Mouse (Mus musculus): ENCODE data around the gene Limd2. TPM values are rescaled to one million over a fixed set of nuclear protein-coding genes. Genes with fewer than 3 reads are reported as not detected.

Gene Limd2
- polyA plus RNA-seq, 1 experiment = 67.7 TPM

DNA sequence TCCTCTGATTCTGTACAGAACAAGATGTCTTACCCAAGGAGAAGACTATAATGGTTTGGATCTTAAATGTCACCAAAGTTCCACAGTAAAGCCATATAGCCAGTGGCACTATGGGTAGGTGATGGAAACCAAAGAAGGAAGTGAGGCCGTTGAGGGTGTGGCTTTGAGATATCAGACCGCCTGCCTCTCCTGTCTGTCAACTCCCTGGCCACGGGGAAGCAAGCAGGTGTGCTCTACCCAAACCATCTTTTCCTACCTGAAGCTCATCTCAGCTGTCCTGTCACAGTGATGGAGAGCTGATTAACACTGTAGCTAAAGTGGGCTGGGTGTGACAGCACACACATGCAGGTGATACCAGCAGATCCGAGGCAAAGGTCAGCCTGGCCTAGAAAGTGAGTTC is 37.6 kb upstream of the Limd2 start:
- TF ChIP-seq CEBPB (IDR thresholded peaks at IDR 0.05; ENCODE audit: low read depth) = no peak
- TF ChIP-seq MAX (IDR thresholded peaks at IDR 0.05) = no peak
- TF ChIP-seq CTCF (IDR thresholded peaks at IDR 0.05; ENCODE audit: control insufficient read depth, insufficient read depth, insufficient read length) = no peak
- no peak for TF ChIP-seq MYOG (IDR thresholded peaks at IDR 0.05; ENCODE audit: control insufficient read depth, extremely low read depth, insufficient read length)
- TF ChIP-seq MYOD1 (IDR thresholded peaks at IDR 0.05; ENCODE audit: control insufficient read depth, insufficient read length, low read depth) = no peak
- no peak for TF ChIP-seq USF1 (IDR thresholded peaks at IDR 0.05; ENCODE audit: low read depth)
- TF ChIP-seq FOSL1 (IDR thresholded peaks at IDR 0.05; ENCODE audit: insufficient read depth, low read length, poor library complexity, severe bottlenecking) = no peak
- no peaks in the 10 kb centered on the region for H3K27me3 ChIP-seq (ENCODE audit: control insufficient read depth, insufficient read depth, insufficient read length)

DNA sequence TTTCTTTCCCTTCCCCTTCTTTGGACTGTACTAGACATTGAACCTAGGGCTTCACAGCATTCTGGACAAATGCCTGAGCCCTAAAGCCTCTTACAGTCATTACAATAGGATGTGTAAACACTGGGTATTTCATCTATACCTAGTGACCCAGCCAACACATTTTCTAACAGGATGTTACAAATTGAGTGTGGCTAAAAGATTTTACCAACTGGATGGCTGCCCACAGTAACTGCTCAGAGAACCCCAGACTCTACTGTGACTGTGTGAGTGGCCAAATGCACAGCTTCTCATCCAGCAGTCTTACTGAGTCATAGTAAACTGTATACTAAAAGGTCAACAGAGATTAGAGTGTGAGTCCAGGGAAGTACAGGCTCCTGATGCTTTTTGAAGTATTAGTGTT is 34.7 kb upstream of the Limd2 start:
- Histone ChIP-seq H3K4me3 (ENCODE audit: insufficient read depth, poor library complexity, severe bottlenecking) (no peak overlapping the region), H3K27me3 (ENCODE audit: control insufficient read depth, insufficient read depth, insufficient read length) (no peaks in the 10 kb centered on the region), H3K79me3 (ENCODE audit: low read depth) (no peaks in the 10 kb centered on the region), H3K79me2 (ENCODE audit: control insufficient read depth, insufficient read depth) (peaks cover 16% of the 10 kb centered on the region), H3ac (ENCODE audit: control insufficient read depth, insufficient read length, low read depth) (no peak overlapping the region), H3K36me3 (ENCODE audit: control insufficient read depth, insufficient read depth) (peaks cover 37% of the 10 kb centered on the region)
- TF ChIP-seq MYOG (IDR thresholded peaks at IDR 0.05; ENCODE audit: control insufficient read depth, extremely low read depth, insufficient read length) = no peak
- no peak for TF ChIP-seq CEBPB (IDR thresholded peaks at IDR 0.05; ENCODE audit: low read depth)
- no peak for TF ChIP-seq CTCF (IDR thresholded peaks at IDR 0.05; ENCODE audit: control insufficient read depth, insufficient read depth, insufficient read length)
- TF ChIP-seq USF1 (IDR thresholded peaks at IDR 0.05; ENCODE audit: low read depth) = no peak

More for the DNA sequence above, 37.6 kb upstream of the Limd2 start:
- no peak overlapping the region for H3ac ChIP-seq (ENCODE audit: control insufficient read depth, insufficient read length, low read depth)
- no peak overlapping the region for H3K4me3 ChIP-seq (ENCODE audit: insufficient read depth, poor library complexity, severe bottlenecking)
- peaks cover 64% of the 10 kb centered on the region for H3K36me3 ChIP-seq (ENCODE audit: control insufficient read depth, insufficient read depth)
- peaks cover 2% of the 10 kb centered on the region for H3K79me3 ChIP-seq (ENCODE audit: low read depth)
- no peaks in the 10 kb centered on the region for H3K79me2 ChIP-seq (ENCODE audit: control insufficient read depth, insufficient read depth)

GRCm38 (mm10) chr11:106194891-106195290 is 34.2 kb upstream of the Limd2 start:
- peaks cover 19% of the 10 kb centered on the region for H3K79me2 ChIP-seq (ENCODE audit: control insufficient read depth, insufficient read depth)
- TF ChIP-seq CEBPB (IDR thresholded peaks at IDR 0.05; ENCODE audit: low read depth) (no peak), MYOG (IDR thresholded peaks at IDR 0.05; ENCODE audit: control insufficient read depth, extremely low read depth, insufficient read length) (no peak), FOSL1 (IDR thresholded peaks at IDR 0.05; ENCODE audit: insufficient read depth, low read length, poor library complexity, severe bottlenecking) (no peak), MAX (IDR thresholded peaks at IDR 0.05) (no peak), CTCF (IDR thresholded peaks at IDR 0.05; ENCODE audit: control insufficient read depth, insufficient read depth, insufficient read length) (no peak), MYOD1 (IDR thresholded peaks at IDR 0.05; ENCODE audit: control insufficient read depth, insufficient read length, low read depth) (no peak), USF1 (IDR thresholded peaks at IDR 0.05; ENCODE audit: low read depth) (no peak)
- no peaks in the 10 kb centered on the region for H3K27me3 ChIP-seq (ENCODE audit: control insufficient read depth, insufficient read depth, insufficient read length)
- no peak overlapping the region for H3ac ChIP-seq (ENCODE audit: control insufficient read depth, insufficient read length, low read depth)
- H3K4me3 ChIP-seq (ENCODE audit: insufficient read depth, poor library complexity, severe bottlenecking) = no peak overlapping the region
- H3K79me3 ChIP-seq (ENCODE audit: low read depth) = no peaks in the 10 kb centered on the region
- peaks cover 33% of the 10 kb centered on the region for H3K36me3 ChIP-seq (ENCODE audit: control insufficient read depth, insufficient read depth)

DNA sequence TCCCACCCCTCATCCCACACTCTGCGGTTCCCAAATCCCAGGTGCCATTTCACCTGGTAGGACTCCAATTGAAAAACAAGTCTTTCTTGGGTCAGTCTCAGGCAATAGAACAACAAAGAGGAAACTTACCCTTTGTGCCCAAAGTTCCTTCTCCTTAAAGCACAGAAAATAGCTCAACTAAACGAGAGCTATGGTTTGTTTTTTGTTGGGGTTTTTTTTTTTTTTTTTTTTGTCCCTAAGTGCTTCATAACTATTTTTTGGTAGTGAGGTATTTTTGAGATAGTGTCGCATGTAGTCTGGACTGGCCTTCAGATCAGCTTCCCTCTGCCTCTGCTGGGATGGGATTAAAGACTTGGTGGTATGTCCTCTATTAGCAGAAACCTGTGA is 33.5 kb upstream of the Limd2 start:
- Histone ChIP-seq H3K79me3 (ENCODE audit: low read depth) (no peaks in the 10 kb centered on the region), H3K36me3 (ENCODE audit: control insufficient read depth, insufficient read depth) (peaks cover 29% of the 10 kb centered on the region), H3K4me3 (ENCODE audit: insufficient read depth, poor library complexity, severe bottlenecking) (peak overlapping the region; percentile 21), H3K27me3 (ENCODE audit: control insufficient read depth, insufficient read depth, insufficient read length) (no peaks in the 10 kb centered on the region), H3K79me2 (ENCODE audit: control insufficient read depth, insufficient read depth) (peaks cover 19% of the 10 kb centered on the region), H3ac (ENCODE audit: control insufficient read depth, insufficient read length, low read depth) (peak overlapping the region; percentile 53)
- TF ChIP-seq CTCF (IDR thresholded peaks at IDR 0.05; ENCODE audit: control insufficient read depth, insufficient read depth, insufficient read length) = no peak
- TF ChIP-seq CEBPB (IDR thresholded peaks at IDR 0.05; ENCODE audit: low read depth) = no peak
- TF ChIP-seq MAX (IDR thresholded peaks at IDR 0.05) = no peak
- TF ChIP-seq MYOD1 (IDR thresholded peaks at IDR 0.05; ENCODE audit: control insufficient read depth, insufficient read length, low read depth) = no peak
- TF ChIP-seq MYOG (IDR thresholded peaks at IDR 0.05; ENCODE audit: control insufficient read depth, extremely low read depth, insufficient read length) = no peak
- TF ChIP-seq USF1 (IDR thresholded peaks at IDR 0.05; ENCODE audit: low read depth) = no peak
- no peak for TF ChIP-seq FOSL1 (IDR thresholded peaks at IDR 0.05; ENCODE audit: insufficient read depth, low read length, poor library complexity, severe bottlenecking)

- Histone ChIP-seq H3ac (ENCODE audit: control insufficient read depth, insufficient read length, low read depth) (peak overlapping the region; percentile 82), H3K4me3 (ENCODE audit: insufficient read depth, poor library complexity, severe bottlenecking) (peak overlapping the region; percentile 77), H3K79me2 (ENCODE audit: control insufficient read depth, insufficient read depth) (peaks cover 19% of the 10 kb centered on the region), H3K27me3 (ENCODE audit: control insufficient read depth, insufficient read depth, insufficient read length) (no peaks in the 10 kb centered on the region), H3K36me3 (ENCODE audit: control insufficient read depth, insufficient read depth) (peaks cover 23% of the 10 kb centered on the region), H3K79me3 (ENCODE audit: low read depth) (no peaks in the 10 kb centered on the region)
- TF ChIP-seq MYOG (IDR thresholded peaks at IDR 0.05; ENCODE audit: control insufficient read depth, extremely low read depth, insufficient read length) (no peak), MAX (IDR thresholded peaks at IDR 0.05) (peak; percentile 37), CEBPB (IDR thresholded peaks at IDR 0.05; ENCODE audit: low read depth) (no peak), USF1 (IDR thresholded peaks at IDR 0.05; ENCODE audit: low read depth) (no peak), MYOD1 (IDR thresholded peaks at IDR 0.05; ENCODE audit: control insufficient read depth, insufficient read length, low read depth) (no peak)
These were observed 32.9 kb upstream of the Limd2 start for GRCm38 (mm10) chr11:106193371-106194154.
